7 mouse cellular contexts compared by ENCODE assay signal in genomic region chr11:35980411-35980917, GRCm38 (mm10). TPM values are rescaled to one million over a fixed set of nuclear protein-coding genes. Genes with fewer than 3 reads are reported as not detected.
DNase-seq lines count a peak whose midpoint lies in the region; ATAC-seq lines count a peak whose summit lies in the region.

TSS of gene Wwc1 (minus strand) at chr11:35980527.

- H3K4me2 ChIP-seq in limb, embryonic 15.5 days: peak within 1 kb of the TSS; percentile 95

- no peaks in the 10 kb centered on the region for H3K9me3 ChIP-seq in limb, embryonic 15.5 days

- H3K27ac ChIP-seq in limb, embryonic 15.5 days: no peak within 1 kb of the TSS

- H3K4me3 ChIP-seq in limb, embryonic 15.5 days: peak within 1 kb of the TSS; percentile 76

- peaks cover 37% of the 10 kb centered on the region for H3K27me3 ChIP-seq in limb, embryonic 15.5 days

- DNase-seq in adipocyte (ENCODE audit: low spot score): peak; percentile 6
- peak; percentile 40 for DNase-seq in cerebellum, adult 8-10 months
- no peak for DNase-seq in gonadal fat pad, adult 2 months (ENCODE audit: low read depth)
- DNase-seq in kidney, adult 9 months: peak; percentile 82
- peak; percentile 83 for DNase-seq in neural tube, embryonic 10.5 days (ENCODE audit: extremely low spot score, low spot score)
- peak; percentile 76 for DNase-seq in urinary bladder, adult 2 months (ENCODE audit: low spot score)

- ATAC-seq in limb, embryonic 15.5 days (ENCODE audit: insufficient number of reproducible peaks, low FRiP score, low TSS enrichment, low read depth): no peak

- H3K4me1 ChIP-seq in limb, embryonic 15.5 days: peaks cover 19% of the 10 kb centered on the region

- WGBS in limb, embryonic 15.5 days: 0% methylated on average over 41 of the region's 47 CpGs

- H3K36me3 ChIP-seq in limb, embryonic 15.5 days: no peaks in the 10 kb centered on the region

- peak within 1 kb of the TSS; percentile 64 for H3K9ac ChIP-seq in limb, embryonic 15.5 days

RNA-seq across cellular contexts. Expression of gene Wwc1, which starts in this region (rescaled TPM):
- polyA plus RNA-seq in gonadal fat pad, adult 2 months (2012; rRNA removed): 42.3 and 54.4 TPM in 2 replicates
- polyA plus RNA-seq in limb, embryonic 15.5 days (2015; fragmentation: Nextera tagmentation; extraction: Ambion mirVana): 6.0 TPM in 2 replicates
- 33.7 and 34.0 TPM in 2 replicates for polyA plus RNA-seq in urinary bladder, adult 2 months (2012; rRNA removed)
